Mouse (Mus musculus) heart, postnatal 14 days (tissue): ENCODE results near the gene Pcnx3. TPM values are rescaled to one million over a fixed set of nuclear protein-coding genes. Genes with fewer than 3 reads are reported as not detected.

Experiments
- DNase-seq, 2 experiments: peaks; one replicate each; pipeline ENCODE4 v3.0.0; 2021 to 2022
- intact Hi-C: fragments of 180-260 bp; cut with DNase I; formaldehyde crosslinking; loops from one replicate; pipeline ENCODE4 v1.15.1; 2025
- long read RNA-seq, 2 experiments: library from polyadenylated mRNA; stranded (forward); transcript quantifications; one replicate each; pipeline ENCODE4 v2.0.0; 2021
- total RNA-seq, 2 experiments: library from RNA; stranded (reverse); gene quantifications; 2 replicates each; pipeline ENCODE4 v1.2.3; 2021

Gene Pcnx3
- 10 to 100 TPM; 24.0 to 24.9 TPM for total RNA-seq
- long read RNA-seq, experiment 1, full-length matches to known transcripts, result 1 of 8 reads
- long read RNA-seq, experiment 1, partial matches to known transcripts, result 5 of 8 reads
- long read RNA-seq, experiment 1, other reads (novel, unspliced or antisense), result 2 of 8 reads
- long read RNA-seq, experiment 2, partial matches to known transcripts, result 7 of 10 reads
- long read RNA-seq, experiment 2, other reads (novel, unspliced or antisense), result 2 of 10 reads

DNA sequence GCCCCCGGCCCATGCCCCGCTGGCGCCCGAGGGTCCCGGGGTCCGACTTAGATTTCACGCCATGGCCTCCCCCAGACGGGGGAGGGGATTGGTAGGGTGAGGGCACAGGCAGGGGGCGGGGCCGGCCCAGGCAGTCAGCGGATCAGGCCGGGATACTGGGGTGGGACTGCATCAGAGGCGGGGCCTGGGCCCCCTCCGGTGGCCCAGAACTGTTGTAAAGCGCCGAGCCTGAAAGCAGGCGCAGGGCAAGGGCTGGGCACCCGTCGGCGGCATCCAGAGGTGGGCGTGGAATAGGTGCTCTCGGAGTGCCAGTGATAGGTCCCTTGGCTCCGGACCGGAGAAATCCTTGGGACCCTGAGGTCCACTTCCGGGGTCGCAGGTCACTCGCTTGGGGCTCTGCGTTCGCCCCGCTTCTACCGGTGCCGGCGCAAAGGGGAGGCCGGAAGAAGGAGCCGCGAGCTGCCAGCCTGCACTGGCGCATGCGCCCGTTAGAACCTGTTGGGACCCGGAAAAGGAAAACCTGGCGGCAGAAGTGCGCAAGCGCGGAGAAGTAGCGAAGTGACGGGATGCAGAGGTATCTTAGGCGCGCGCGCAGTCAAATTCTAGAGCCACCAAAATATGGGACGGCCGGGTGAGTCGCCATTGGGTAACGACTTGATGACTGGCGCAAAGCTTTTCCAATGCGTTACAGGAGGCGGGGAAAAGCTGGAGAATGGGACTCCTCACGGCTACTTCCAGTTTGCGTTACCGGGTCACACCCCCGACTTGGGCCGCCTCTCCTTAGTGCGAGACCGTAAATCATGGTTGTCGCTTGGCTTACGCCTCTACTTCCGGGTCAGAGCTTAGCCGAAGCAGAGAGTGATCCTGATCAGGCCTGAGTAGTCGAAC, at the start of gene Pcnx3, which contains the start of gene Map3k11:
Gene Pcnx3, minus strand, starts transcription at position 709 of the 888 bp plus-strand sequence.
Gene Map3k11, plus strand, starts transcription at position 543 of the 888 bp plus-strand sequence.
- peak; percentile 95 to 96 for DNase-seq
- intact Hi-C loops, result no loop called here

- intact Hi-C loops, result no loop called here
- no peak for DNase-seq
Measured at GRCm38 (mm10) chr19:5734325-5734724, 45.6 kb upstream of the Pcnx3 start.

- intact Hi-C loops, result no loop called here
- DNase-seq, result peak; percentile 86 to 95
Measured at GRCm38 (mm10) chr19:5731264-5731978, 42.7 kb upstream of the Pcnx3 start.

DNA sequence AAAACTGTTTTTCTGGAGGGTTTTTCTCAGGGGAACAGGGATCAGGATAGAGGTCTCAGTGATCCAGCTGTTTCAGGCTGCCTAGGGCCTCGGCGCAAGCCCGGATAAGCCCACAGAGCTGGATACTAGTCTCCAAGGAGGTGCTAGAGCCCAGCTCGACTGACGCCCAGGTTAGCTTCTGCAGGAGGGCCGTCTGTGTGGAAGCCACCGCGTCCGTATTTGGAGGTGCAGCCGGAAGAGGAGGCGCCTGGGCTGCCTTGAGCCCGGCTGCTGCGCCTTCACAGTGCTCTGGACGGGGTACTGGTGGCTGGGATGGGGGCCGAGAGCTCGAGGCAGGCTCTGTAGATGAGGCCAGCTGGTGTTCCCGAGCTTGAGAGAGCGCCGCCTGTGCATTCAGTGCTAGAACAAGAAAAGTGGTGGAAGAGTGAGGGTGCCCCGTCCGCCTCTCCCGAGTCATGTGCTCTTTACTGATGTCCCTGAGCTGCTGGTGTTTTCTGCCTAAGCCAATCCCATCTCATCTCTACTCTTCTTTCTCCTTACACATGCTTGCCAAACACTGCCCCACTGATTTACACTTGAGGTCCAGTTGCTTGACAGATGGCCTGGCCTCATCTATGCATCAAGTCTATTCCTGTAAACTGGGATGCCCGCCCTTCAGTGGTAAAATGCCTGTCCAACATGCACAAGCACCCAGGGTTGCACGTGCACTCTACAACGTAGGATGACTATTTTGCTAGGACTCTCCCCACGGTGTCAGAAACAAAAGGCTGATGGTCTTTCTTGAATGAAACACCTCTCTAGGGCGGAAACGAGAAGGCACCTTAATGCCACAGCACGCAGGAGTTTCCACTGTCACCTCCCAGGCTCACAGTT, 41.8 kb upstream of the Pcnx3 start:
- intact Hi-C loops, result no loop called here
- DNase-seq, result no peak

GRCm38 (mm10) chr19:5729444-5729815, 40.7 kb upstream of the Pcnx3 start, which contains the start of gene Fam89b:
Fam89b (minus strand) TSS chr19:5729653.
- peak; percentile 91 to 93 for DNase-seq
- intact Hi-C loops, result loop anchor here (2.0 to 5.0 kb wide), 2 partner anchors 41 to 162 kb away; partner anchors contain the start of genes Ap5b1 and Scyl1

DNA sequence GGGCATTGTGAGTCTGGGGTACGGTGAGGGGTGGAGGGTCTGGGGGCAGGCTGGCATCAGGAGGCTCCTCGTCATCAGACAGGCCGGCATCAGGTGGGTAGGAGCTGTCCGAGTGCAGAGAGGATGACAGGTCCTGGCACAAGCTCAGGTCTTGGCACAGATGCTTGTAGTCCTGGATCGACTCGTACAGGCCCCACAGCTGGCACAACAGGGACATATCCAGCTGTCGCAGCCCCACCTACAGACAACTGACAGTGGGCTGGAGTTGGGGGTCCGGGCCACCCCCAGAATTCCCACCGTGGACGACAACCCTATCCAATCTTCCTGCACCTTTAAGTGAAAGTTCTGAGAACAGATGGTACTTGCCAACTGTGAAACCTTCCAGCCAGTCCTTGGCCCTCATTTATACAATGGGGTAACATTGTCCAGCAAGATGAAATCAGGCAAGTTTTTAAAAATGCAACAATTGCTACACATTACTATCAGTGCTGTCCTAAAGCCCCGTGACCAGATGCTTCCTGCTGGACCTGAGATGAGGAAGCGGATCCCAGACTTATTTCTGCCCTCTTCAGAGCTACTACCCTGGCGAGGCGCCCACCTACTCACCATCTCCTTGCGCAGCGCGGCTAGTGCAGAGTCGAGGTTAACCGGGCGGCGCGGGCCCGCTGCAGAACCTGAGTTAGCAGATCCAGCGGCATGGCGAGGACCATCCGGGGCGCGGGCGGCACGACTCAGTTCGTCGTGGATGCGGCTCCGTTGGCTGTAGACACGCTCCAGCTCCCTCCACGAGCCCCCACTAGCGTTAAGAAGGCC, 40.1 kb upstream of the Pcnx3 start:
- intact Hi-C loops, result loop anchor here (2.0 to 5.0 kb wide), 2 partner anchors 42 to 162 kb away; partner anchors contain the start of genes Ap5b1 and Scyl1
- peak; percentile 71 to 73 for DNase-seq

DNA sequence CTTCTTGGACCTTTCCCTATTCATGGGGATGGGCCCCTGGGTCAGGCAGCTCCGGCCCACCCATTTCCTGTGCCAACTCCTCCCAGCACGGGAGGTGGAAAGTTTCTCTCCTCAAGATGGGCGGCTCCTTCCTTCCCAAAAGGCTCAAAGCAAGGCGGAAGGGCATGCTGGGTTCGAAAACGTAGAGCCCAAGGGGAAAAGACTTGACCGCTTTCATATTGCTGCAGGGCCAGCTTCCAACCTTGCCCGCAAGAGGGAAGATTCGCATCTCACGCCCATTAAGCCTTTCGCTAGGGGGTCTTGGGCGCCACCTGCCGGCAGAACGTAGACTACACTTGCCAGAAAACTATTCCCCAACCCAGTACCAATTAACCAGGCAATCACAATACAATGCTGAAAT, 39.0 kb upstream of the Pcnx3 start:
- peak; percentile 92 to 95 for DNase-seq
- intact Hi-C loops, result loop anchor here (2.0 to 5.0 kb wide), 3 partner anchors 37 to 160 kb away; partner anchors contain the start of genes Ap5b1 and Scyl1

DNA sequence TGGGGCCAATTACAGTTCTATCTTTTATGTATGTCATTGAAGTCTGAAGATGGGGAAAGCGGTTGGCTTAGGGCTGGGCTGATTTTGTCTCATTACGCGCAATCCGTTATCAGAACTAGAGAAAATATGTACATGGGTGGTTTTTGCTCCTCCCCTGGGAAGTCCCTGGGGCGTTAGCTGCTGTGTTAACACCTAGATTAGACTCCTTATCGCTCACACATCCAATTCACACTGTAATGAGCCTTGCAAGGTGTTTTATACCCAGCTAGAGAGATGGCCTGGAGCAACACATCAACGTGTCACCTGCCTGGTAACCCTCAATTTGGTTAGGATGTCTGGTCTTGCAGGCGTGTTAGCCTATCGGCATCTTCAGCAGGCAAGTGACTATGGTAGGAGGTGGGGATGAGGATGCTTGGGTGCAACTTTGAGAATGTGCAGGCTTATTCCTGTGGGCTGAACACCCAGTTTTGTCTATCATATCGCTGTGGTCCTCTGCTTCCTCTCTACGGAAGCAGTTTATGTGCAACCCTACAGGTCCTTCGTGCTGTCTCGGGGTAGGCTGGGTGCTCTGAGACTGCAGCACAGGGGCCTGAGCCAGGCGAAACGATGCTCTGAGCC, 38.4 kb upstream of the Pcnx3 start:
- intact Hi-C loops, result loop anchor here (2.0 to 5.0 kb wide), 2 partner anchors 36 to 160 kb away; partner anchors contain the start of gene Ap5b1
- DNase-seq, result no peak

GRCm38 (mm10) chr19:5725767-5726515, 37.2 kb upstream of the Pcnx3 start, which contains the start of gene Ehbp1l1:
Ehbp1l1 (minus strand) TSS chr19:5726317.
- intact Hi-C loops, result loop anchor here (2.0 to 5.0 kb wide), 3 partner anchors 15 to 159 kb away; partner anchors contain the start of gene Ap5b1
- DNase-seq, result peak; percentile 84 to 86

GRCm38 (mm10) chr19:5725029-5725707, 36.5 kb upstream of the Pcnx3 start:
- DNase-seq, result peak; percentile 74 to 82
- intact Hi-C loops, result loop anchor here (2.0 to 5.0 kb wide), 2 partner anchors 14 to 158 kb away; partner anchors contain the start of gene Ap5b1

- DNase-seq, result peak; percentile 79 to 80
- intact Hi-C loops, result loop anchor here (2.0 kb wide), 1 partner anchor 14 kb away; no protein-coding TSS in a partner anchor
Measured at GRCm38 (mm10) chr19:5724549-5724941, 35.8 kb upstream of the Pcnx3 start.

- intact Hi-C loops, result loop anchor here (2.0 kb wide), 1 partner anchor 13 kb away; no protein-coding TSS in a partner anchor
- no peak for DNase-seq
Measured at GRCm38 (mm10) chr19:5723934-5724548, 35.3 kb upstream of the Pcnx3 start.

DNA sequence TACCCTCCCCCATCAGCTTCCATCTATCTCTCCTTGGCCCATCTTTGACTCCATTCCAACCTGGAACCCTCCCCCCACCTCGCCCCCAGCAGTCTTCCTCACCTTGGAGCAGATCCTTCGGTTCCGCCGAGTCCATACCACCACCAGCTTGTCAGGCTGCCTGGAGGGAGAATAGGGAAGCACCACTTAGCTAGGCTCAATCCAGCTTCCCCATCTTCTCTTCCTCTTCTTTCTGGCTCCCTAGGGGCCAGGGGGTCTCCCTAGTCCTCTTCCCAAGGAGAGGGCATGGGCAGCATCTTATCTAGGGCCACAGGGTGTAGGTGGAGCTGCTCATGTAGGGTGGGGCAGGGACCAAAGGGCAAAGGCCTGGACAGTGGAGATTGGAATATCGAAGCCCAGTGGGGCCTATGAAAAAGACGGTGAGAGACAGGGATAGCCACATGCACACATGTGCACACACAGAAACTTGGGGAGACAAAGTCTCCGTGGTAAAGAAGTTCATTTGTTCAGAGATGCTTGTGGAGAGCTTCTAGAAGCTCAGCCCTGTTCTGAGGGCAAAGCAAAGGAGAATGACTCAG, 34.2 kb upstream of the Pcnx3 start:
- intact Hi-C loops, result no loop called here
- DNase-seq, result no peak

- no peak for DNase-seq
- intact Hi-C loops, result no loop called here
Measured at GRCm38 (mm10) chr19:5721233-5721632, 32.5 kb upstream of the Pcnx3 start.

DNA sequence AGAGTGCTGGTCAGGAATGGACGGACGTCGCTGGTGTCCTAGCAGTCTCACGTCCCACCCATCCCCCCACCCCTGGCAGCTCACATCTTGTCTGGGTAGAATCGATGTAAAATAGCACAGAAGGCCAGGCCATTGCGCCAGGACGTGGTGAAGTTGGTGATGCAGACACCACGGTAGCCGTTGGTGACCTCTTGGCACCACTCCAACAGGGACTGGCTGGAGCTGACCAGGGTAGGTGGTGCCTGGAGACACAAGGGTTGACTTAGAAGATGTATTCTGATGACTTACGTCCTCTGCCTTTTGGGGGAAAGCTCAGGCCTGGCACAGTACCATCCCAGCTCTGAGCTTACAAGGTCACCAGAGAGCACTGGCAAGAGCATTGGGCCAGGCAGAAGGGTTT, 28.2 kb upstream of the Pcnx3 start:
- DNase-seq, result no peak
- intact Hi-C loops, result no loop called here
